Mouse (Mus musculus): Measurements from ENCODE around the gene Gm21149.
"Not testable (repeated sequence)": the region's sequence is repeated elsewhere in the genome, so short reads cannot be mapped to it uniquely, and the experiment has no call there.

Gene Gm21149

GRCm38 (mm10) chr5:15476423-15476822, at the start of gene Gm21149:
TSS of gene Gm21149 (minus strand) at chr5:15476523.
- DNase-seq, result not testable (repeated sequence)

DNA sequence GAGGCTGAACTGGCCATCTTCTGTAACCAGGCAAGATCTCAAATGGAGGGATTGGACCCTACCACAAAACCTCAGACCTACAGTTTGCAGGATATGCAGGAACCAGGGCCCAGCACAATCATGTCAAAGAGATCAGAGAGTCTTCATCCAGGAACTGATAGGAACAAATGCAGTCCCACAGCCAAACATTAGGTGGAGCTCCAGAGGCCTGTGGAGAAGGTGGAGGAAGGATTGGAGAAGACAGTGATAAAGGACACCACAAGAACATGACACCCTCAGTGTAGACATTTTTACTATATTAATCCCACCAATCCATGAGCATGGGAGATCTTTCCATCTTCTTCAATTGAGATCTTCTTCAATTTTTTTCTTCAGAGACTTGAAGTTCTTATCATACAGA, 46.1 kb upstream of the Gm21149 start:
- DNase-seq, result not testable (repeated sequence)

DNA sequence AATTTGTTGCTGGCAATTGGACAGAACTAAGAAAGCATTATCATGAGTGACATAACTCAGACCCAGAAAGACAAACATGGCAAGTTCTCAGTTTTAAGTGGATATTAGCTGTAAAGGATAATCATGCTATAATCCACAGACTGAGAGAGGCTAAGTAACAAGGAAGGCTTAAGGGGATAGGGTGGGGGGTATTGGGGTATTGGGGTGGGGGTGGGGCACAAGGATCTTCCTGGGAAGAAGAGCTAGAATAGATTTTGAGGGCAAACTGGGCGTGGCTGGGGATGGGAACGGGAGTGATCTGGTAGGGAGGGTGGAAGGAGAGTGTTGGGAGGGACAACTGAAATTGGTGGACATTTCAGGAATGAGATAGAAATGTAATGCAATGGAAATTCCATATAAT, 45.7 kb upstream of the Gm21149 start:
- DNase-seq, result not testable (repeated sequence)

GRCm38 (mm10) chr5:15520418-15520817, 44.1 kb upstream of the Gm21149 start:
- peak; percentile 3 for DNase-seq

DNA sequence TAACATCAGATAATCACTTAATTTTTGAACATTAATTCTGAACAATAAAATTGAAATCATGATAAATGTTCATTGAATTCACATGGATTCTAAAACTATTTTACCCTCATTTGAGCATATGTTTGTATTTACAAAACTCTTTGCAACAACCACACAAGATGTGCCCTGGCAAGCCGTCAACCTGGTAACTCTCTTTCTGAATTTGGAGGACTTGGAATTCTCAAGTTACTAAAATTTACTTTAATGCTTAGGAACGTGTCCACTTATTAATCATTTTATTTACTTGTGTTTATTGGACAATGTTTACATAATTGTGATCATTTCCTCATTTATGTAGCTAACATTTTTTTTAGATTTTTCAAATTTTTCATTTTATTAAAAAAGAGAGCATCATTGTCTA, 40.8 kb upstream of the Gm21149 start:
- not testable (repeated sequence) for DNase-seq

GRCm38 (mm10) chr5:15512236-15512635, 35.9 kb upstream of the Gm21149 start:
- not testable (repeated sequence) for DNase-seq

- DNase-seq, result not testable (repeated sequence)
Measured at GRCm38 (mm10) chr5:15509911-15510310, 33.6 kb upstream of the Gm21149 start.

DNA sequence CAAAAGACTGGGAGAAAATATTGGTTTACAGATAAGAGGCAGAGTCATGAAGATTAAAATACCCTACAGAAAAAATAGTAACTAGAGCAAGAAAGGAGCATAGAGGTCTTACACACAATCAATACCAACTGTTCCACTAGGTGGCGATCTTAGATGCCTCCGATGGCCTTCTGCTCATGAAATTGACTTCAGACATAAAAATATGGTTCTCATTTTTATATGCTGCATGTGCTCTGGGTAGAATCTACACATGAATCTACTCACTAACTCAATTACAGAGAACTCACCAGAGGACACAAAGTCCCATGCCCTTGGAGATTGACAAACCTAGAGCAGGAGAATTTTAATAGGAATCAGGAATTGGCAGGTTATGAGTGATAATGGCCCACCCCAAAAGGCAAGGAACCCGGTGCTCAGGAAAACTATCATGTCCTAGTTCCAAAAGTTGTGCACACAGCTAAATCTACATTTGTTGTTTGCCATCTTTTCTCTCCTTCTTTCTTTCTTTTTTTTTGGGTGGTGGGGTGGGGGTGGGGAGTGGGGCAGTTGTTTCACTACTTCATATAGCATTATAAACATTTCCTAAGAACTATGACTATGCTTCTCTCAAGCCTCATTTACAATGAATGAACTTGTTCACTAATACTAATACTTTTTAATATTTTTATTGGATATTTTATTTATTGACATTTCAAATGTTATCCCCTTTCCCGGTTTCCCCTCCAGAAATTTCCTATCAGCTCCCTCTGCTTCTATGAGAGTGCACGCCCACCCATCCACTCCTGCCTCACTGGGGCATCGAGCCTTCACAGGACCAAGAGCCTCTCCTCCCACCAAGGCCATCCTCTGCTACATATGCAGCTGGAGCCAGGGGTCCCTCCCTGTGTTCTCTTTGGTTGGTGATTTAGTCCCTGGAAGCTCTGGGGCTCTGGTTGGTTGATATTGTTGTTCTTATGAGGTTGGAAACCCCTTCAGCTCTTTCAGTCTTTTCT, 32.4 kb upstream of the Gm21149 start:
- not testable (repeated sequence) for DNase-seq

GRCm38 (mm10) chr5:15507757-15508459, 31.6 kb upstream of the Gm21149 start:
- not testable (repeated sequence) for DNase-seq

DNA sequence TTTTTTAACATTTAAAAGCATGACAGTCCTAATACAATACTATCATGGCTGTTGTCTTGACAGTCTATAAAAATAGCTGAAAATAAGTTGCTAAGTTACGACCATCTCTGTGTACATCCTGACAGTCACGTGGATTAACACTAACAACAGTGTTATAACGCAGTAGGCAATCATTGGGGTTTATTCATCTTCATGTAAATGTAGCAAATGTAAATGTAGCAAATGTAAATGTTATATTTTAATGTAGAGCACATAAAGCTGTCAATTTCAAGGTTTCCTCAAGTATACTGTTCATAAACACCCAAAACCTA, 30.9 kb upstream of the Gm21149 start:
- no peak for DNase-seq

- peak; percentile 9 for DNase-seq
Measured at GRCm38 (mm10) chr5:15506575-15507308, 30.4 kb upstream of the Gm21149 start.

DNA sequence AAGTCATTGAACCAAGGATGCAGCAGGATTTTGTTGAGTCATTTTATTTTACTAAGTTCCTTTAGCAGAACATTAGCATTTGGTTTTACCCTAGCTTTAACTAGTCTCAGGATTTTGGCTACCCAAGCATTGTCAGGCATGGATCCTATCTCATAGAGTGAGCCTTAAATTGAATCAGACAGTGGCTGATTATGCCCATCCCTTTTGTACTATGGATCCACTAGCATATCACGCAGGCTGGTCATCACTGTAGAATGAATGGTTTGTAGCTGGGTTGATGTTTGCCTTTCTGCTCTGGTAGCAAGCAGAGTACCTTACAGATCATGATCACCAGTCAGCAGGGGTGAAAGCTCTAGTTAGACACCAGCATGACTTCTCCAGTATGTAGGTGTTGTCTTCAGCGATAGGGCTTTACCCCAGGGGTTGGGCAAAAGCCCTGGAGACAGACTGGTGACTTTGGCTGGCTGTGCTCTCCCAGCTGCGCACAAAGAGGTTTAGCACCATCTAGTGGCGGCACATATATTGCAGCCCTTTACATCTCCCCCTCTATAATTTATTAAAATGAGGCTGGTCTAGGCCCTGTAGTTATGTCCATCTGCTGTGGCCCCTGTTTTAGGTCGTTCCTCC, 22.6 kb upstream of the Gm21149 start:
- peak; percentile 15 for DNase-seq

DNA sequence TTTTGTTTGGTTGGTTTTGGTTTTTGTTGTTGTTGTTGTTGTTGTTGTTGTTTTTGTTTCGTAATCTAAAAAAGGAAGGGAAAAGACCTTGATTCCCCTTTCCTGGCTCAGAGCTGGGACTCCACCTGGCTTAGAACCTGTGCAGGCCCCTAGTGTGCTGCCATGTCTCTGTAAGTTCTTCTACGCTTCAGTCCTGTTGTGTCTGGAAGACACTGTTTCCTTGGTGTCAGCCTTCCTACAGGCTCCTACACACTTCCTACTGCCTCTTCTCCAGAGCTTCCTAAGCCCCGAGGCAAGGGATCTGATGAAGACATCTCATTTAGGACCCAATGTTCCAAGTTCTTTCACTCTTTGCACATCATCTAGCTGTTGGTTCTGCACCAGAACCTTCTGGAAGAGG, 22.0 kb upstream of the Gm21149 start:
- not testable (repeated sequence) for DNase-seq

- DNase-seq, result not testable (repeated sequence)
Measured at GRCm38 (mm10) chr5:15490934-15491333, 14.6 kb upstream of the Gm21149 start.

DNA sequence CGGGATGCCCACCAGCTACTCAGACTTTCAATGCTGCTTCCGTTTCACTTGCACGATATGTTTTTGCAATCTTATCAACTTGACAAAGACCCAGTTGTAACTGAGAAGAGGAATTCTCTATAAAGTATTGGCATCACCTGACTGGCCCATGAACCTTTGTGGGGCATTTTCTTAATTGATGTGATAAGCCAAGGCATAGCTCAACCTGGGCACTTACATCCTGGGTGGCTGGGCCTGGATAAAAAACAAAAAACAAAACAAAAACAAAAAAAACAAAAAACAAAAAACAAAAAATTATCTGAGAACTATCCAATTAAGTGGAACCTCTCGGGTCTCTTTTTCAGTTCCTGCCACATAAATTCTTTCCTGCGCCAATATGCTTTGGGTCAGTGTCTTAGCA, 12.4 kb upstream of the Gm21149 start:
- DNase-seq, result no peak

GRCm38 (mm10) chr5:15484616-15485015, 8.3 kb upstream of the Gm21149 start:
- not testable (repeated sequence) for DNase-seq

DNA sequence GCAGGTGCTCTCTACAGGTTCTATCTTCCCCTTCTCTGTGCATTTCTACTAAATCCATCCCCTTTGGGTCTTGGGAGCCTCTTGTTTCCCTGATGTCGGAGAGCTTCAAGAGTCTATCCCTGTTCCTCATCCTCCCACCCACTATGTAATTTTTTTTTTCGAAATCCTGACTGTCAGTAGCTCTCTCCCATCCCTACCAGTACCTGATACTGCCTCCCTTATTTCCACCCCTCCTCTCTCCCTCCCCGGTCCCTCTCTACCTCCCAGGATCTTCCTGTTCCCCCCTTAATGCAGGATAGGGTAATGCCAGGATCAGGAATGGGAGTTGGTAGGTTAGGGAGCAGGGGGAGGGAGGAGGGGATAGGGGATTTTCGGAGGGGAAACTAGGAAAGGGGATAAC, 7.3 kb upstream of the Gm21149 start:
- DNase-seq, result not testable (repeated sequence)

- DNase-seq, result not testable (repeated sequence)
Measured at GRCm38 (mm10) chr5:15482815-15483214, 6.5 kb upstream of the Gm21149 start.

GRCm38 (mm10) chr5:15470141-15470540, 6.2 kb downstream of the Gm21149 start:
- DNase-seq, result not testable (repeated sequence)

DNA sequence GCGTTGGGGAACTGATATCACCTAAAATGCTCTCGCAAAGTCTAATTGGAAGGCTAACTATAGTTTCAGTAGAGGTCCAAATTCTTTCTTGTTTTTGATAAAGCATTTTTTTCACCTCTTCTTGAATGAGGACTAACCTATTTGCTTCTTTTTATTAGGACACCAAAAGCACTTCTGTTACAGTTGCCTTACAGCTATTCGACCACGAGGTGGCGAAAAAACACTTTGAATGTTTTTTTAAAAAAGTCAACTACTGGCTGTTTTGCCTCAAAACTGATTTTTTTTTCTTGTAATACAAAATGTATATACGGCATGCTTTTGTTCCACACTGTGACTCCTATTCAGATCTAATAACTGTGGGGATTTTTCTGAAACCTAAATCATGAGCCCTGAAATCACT, 8.6 kb downstream of the Gm21149 start:
- not testable (repeated sequence) for DNase-seq

DNA sequence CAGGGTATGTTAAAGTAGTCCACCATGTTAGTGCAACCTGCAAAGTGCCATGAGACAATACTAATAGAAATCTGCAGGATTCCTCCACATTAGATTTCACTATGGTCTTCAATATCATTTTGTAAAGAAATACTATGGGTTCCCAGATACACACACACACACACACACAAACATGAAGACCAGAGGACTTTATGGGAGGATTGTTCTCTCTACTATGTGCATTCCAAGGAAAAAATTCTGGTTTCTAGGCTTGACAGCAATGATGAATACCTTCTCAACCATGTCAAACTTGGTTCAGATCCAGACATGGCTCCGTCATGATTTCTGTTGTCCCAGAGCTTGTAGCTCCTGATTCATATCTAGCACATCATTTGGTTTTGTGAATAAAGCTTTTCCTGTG, 10.1 kb downstream of the Gm21149 start:
- DNase-seq, result not testable (repeated sequence)

DNA sequence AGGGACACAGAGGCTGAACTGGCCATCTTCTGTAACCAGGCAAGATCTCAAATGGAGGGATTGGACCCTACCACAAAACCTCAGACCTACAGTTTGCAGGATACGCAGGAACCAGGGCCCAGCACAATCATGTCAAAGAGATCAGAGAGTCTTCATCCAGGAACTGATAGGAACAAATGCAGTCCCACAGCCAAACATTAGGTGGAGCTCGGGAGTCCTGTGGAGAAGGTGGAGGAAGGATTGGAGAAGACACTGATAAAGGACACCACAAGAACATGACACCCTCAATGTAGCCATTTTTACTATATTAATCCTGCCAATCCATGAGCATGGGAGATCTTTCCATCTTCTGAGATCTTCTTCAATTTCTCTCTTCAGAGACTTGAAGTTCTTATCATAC, 12.8 kb downstream of the Gm21149 start:
- peak; percentile 22 for DNase-seq

DNA sequence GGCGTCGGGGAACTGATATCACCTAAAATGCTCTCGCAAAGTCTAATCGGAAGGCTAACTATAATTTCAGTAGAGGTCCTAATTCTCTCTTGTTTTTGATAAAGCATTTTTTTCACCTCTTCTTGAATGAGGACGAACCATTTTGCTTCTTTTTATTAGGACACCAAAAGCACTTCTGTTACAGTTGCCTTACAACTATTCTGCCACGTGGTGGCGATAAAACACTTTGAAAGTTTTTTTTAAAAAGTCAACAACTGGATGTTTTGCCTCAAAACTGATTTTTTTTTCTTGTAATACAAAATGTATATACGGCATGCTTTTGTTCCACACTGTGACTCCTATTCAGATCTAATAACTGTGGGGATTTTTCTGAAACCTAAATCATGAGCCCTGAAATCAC, 14.7 kb downstream of the Gm21149 start:
- DNase-seq, result not testable (repeated sequence)
